Mouse (Mus musculus): Measurements from ENCODE around the gene Lmna. TPM values are rescaled to one million over a fixed set of nuclear protein-coding genes. Genes with fewer than 3 reads are reported as not detected.

Lmna gene
- polyA plus RNA-seq, 1 experiment from 2014 or later, result 401 TPM

- TF ChIP-seq CTCF (IDR thresholded peaks at IDR 0.05), result no peak
- no peak for ATAC-seq
- no peaks in the 10 kb centered on the region for H3K27me3 ChIP-seq
- in situ Hi-C loops (cut with MboI; ENCODE audit: low pct_unique_long_range_greater_than_20kb), result no loop called here
- DNase-seq (ENCODE audit: low read depth, low spot score), result no peak
- CTCF ChIA-PET, result interaction anchor here (9.3 kb wide), 1 partner anchor 18 kb away, joined by 111 read pairs; no protein-coding TSS in a partner anchor
- POLR2A ChIA-PET, result no interaction called here
These were observed 4.7 kb downstream of the Lmna start for GRCm38 (mm10) chr3:88505081-88505480.

DNA sequence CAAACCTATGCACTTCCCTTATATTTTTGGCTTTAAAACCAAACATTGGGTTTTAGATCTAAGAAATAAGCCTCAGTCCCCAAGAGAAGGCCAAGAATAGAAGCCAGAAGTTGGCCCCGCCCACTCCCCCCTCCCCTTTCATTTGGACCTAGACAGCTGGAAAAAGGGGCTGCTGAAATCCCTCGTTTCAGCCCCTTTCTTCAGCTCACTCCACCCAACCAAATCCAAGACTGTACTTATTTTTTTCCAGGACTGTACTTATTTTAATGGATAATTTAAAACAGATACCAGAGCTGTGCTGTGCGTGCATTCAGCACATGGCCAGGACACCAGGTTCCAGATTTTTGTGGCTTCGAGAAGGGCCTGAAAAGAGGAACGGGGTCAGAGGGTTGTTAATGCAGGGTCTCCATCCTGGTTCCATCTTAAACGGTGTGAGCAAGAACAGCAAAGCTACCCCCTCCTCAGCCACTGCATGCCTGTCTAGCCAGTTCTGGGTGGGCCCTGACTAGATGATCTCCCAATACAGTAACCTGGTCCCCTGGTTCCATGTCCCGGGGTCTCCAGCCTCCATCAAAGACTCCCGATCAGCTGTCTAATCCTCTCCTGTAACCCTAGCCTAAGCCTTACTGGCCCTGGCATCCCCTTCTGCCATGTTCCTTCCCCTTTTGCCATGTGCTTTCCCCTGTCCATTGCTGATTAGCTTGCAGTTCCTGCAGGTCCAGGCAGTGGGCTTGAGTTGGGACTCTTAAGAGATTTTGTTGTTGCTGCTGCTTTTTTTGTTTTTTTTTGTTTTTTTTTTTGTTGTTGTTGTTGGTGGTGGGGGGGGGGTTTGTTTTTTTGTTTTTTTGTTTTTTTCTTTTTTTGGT, 5.6 kb downstream of the Lmna start:
- in situ Hi-C loops (cut with MboI; ENCODE audit: low pct_unique_long_range_greater_than_20kb), result no loop called here
- no peak for TF ChIP-seq CTCF (IDR thresholded peaks at IDR 0.05)
- ATAC-seq, result no peak
- CTCF ChIA-PET, result interaction anchor here (1.5 to 9.3 kb wide), 3 partner anchors 15 to 18 kb away, joined by 4 to 111 read pairs (median 5); no protein-coding TSS in a partner anchor
- H3K27me3 ChIP-seq, result no peaks in the 10 kb centered on the region
- POLR2A ChIA-PET, result interaction anchor here (1.0 to 6.0 kb wide), 9 partner anchors 8 to 127 kb away, joined by 3 to 75 read pairs (median 9); no protein-coding TSS in a partner anchor
- DNase-seq (ENCODE audit: low read depth, low spot score), result no peak

- in situ Hi-C loops (cut with MboI; ENCODE audit: low pct_unique_long_range_greater_than_20kb), result no loop called here
- no peak for DNase-seq (ENCODE audit: low read depth, low spot score)
- ATAC-seq, result peak; percentile 90
- no peak for TF ChIP-seq CTCF (IDR thresholded peaks at IDR 0.05)
- ChIA-PET POLR2A (interaction anchor here (1.0 to 6.0 kb wide), 10 partner anchors 8 to 127 kb away, joined by 3 to 75 read pairs (median 8); no protein-coding TSS in a partner anchor), CTCF (interaction anchor here (1.5 to 9.3 kb wide), 3 partner anchors 16 to 19 kb away, joined by 4 to 111 read pairs (median 5); no protein-coding TSS in a partner anchor)
- no peaks in the 10 kb centered on the region for H3K27me3 ChIP-seq
These were observed 6.3 kb downstream of the Lmna start for GRCm38 (mm10) chr3:88503505-88503863.

DNA sequence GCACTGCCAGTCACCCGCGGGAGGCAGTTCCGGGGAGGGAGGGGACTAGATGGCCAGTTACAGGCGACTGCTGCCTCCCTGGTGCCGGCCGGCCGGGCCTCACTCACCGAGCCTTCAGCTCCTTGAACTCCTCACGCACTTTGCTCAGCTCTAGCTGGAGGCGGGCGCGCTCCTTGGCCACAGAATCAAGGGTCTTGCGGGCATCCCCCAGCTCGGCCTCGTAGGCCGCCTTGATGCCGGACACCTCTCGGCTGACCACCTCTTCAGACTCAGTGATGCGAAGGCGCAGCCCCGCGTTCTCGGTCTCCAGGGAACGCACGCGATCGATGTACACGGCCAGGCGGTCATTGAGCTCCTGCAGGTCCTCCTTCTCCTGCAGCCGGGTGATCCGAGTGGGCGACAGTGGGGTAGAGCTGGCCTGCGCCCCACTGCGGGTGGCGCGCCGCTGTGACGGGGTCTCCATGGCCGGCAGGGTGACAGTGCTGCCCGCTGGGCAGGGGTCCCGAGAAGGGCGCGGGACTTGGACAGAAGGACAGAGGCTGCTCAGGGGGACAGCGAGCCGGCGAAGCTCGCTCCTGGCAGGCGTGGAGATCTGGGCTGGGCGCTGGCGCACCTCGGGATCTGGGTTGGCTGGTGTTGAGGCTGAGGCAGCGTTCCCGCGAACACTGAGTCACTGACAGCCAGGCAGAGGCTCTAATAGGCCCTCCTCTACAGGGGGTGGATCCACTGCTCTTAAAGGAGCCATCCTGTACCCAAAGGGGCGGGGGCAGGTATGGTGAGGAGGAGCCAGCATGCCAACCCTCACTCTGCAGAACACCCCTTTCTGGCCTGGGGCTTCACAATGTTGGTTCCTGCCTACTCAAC, 6.9 kb downstream of the Lmna start:
- CTCF ChIA-PET, result interaction anchor here (1.5 to 9.3 kb wide), 5 partner anchors 12 to 19 kb away, joined by 4 to 111 read pairs (median 6); no protein-coding TSS in a partner anchor
- H3K27me3 ChIP-seq, result no peaks in the 10 kb centered on the region
- in situ Hi-C loops (cut with MboI; ENCODE audit: low pct_unique_long_range_greater_than_20kb), result no loop called here
- ATAC-seq, result peak; percentile 90
- POLR2A ChIA-PET, result interaction anchor here (0.6 to 6.0 kb wide), 13 partner anchors 8 to 128 kb away, joined by 3 to 75 read pairs (median 8); no protein-coding TSS in a partner anchor
- DNase-seq (ENCODE audit: low read depth, low spot score), result peak; percentile 99
- TF ChIP-seq CTCF (IDR thresholded peaks at IDR 0.05), result no peak

- DNase-seq (ENCODE audit: low read depth, low spot score), result no peak
- TF ChIP-seq CTCF (IDR thresholded peaks at IDR 0.05), result no peak
- ATAC-seq, result no peak
- POLR2A ChIA-PET, result interaction anchor here (0.6 to 6.0 kb wide), 11 partner anchors 7 to 129 kb away, joined by 3 to 75 read pairs (median 8); no protein-coding TSS in a partner anchor
- CTCF ChIA-PET, result interaction anchor here (1.7 to 9.3 kb wide), 4 partner anchors 12 to 20 kb away, joined by 4 to 111 read pairs (median 10); no protein-coding TSS in a partner anchor
- in situ Hi-C loops (cut with MboI; ENCODE audit: low pct_unique_long_range_greater_than_20kb), result no loop called here
- H3K27me3 ChIP-seq, result no peaks in the 10 kb centered on the region
These were observed 7.7 kb downstream of the Lmna start for GRCm38 (mm10) chr3:88502031-88502571.

GRCm38 (mm10) chr3:88501366-88502030, 8.3 kb downstream of the Lmna start:
- in situ Hi-C loops (cut with MboI; ENCODE audit: low pct_unique_long_range_greater_than_20kb), result no loop called here
- DNase-seq (ENCODE audit: low read depth, low spot score) (no peak), ATAC-seq (no peak)
- no peaks in the 10 kb centered on the region for H3K27me3 ChIP-seq
- ChIA-PET CTCF (interaction anchor here (1.4 to 9.3 kb wide), 5 partner anchors 9 to 94 kb away, joined by 4 to 111 read pairs (median 6); no protein-coding TSS in a partner anchor), POLR2A (interaction anchor here (0.7 to 6.0 kb wide), 7 partner anchors 9 to 129 kb away, joined by 3 to 75 read pairs (median 9); no protein-coding TSS in a partner anchor)
- TF ChIP-seq CTCF (IDR thresholded peaks at IDR 0.05), result no peak

DNA sequence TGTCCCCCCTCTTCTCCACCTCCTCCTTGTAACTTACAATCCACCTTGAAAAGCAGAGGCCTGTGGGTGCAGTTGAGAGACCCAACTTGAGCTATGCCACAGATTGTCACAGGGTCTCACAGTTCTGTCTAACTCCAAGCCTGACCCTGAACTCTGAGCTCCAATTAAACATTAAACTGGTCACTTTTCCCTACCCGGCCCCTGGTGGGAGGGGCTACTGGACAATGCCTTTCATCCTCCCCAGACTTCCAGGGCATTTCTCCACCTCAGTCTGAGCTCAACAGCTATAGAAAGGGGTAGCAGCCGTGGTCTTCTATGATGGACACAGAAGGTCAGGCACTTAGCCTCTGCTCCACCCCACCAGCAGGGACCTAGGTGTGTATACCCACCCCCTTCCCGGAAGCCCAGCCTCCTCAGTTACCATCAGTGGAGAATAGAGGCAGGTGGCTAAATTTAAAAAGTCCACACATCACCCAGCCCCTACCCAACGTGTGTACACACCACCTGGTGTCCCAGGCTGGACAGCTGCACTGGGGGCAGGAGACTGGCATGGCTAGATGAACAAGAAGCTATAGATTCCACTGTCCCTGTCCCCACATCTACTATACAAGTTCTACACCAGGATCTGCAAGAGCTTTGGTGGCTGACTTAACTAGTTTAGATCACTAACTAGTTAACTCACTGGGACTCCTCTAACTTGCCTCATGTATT, 8.9 kb downstream of the Lmna start:
- H3K27me3 ChIP-seq, result no peaks in the 10 kb centered on the region
- ChIA-PET CTCF (interaction anchor here (0.6 to 9.3 kb wide), 7 partner anchors 8 to 94 kb away, joined by 3 to 111 read pairs (median 4); no protein-coding TSS in a partner anchor), POLR2A (interaction anchor here (0.8 to 6.0 kb wide), 3 partner anchors 10 to 20 kb away, joined by 3 to 75 read pairs (median 29); no protein-coding TSS in a partner anchor)
- no peak for DNase-seq (ENCODE audit: low read depth, low spot score)
- no peak for ATAC-seq
- in situ Hi-C loops (cut with MboI; ENCODE audit: low pct_unique_long_range_greater_than_20kb), result no loop called here
- no peak for TF ChIP-seq CTCF (IDR thresholded peaks at IDR 0.05)

DNA sequence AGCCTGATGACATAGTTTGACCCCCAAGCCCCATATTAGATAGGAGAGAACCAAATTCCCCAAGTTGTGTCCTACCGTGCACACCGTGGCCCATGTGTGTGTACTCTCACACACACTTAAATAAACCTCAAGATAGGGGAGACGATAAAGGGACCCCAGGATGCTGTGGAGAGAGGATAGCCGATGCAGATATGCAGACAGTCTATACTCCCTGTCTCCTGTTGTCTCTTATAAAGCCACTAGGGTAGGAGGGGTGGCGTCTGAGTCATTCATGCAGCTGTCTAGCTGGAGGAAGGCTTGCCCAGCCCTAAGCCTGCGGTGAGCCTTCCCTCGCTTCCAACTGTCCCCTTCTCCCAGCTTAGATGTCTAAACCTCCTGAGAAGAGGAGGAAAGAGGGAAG, 9.7 kb downstream of the Lmna start:
- no peaks in the 10 kb centered on the region for H3K27me3 ChIP-seq
- ChIA-PET CTCF (interaction anchor here (1.4 to 9.3 kb wide), 3 partner anchors 13 to 93 kb away, joined by 4 to 111 read pairs (median 13); no protein-coding TSS in a partner anchor), POLR2A (interaction anchor here (6.0 kb wide), 1 partner anchor 9 kb away, joined by 75 read pairs; no protein-coding TSS in a partner anchor)
- in situ Hi-C loops (cut with MboI; ENCODE audit: low pct_unique_long_range_greater_than_20kb), result no loop called here
- ATAC-seq, result no peak
- TF ChIP-seq CTCF (IDR thresholded peaks at IDR 0.05), result no peak
- DNase-seq (ENCODE audit: low read depth, low spot score), result no peak
